Mouse (Mus musculus) lung, postnatal 0 days (tissue): ENCODE data around the gene Pole2. TPM values are rescaled to one million over a fixed set of nuclear protein-coding genes. Genes with fewer than 3 reads are reported as not detected.

ENCODE experiments used
- ATAC-seq: fragments of 200-750 bp; cut with Nextera tagmentation; 2 replicates; pipeline ENCODE4 v1.8.0; 2017; ENCODE audit warnings: moderate library complexity
- DNase-seq: peaks from one replicate; pipeline ENCODE4 v3.0.0-alpha.2; 2016; ENCODE audit warnings: low spot score
- H3K27ac ChIP-seq: fragments of 300-500 bp; sonication (generic); 2 replicates; pipeline ENCODE4 v1.5.1; 2014; ENCODE audit warnings: antibody characterized with exemption, mild to moderate bottlenecking, low read length, mixed read lengths
- H3K27me3 ChIP-seq: fragments of 300-500 bp; sonication (generic); replicated peaks from 2 replicates; pipeline ENCODE4 v1.6.1; 2014; ENCODE audit warnings: low read length, mixed read lengths; ENCODE audit not compliant: insufficient read depth
- H3K36me3 ChIP-seq: fragments of 300-500 bp; sonication (generic); 2 replicates; pipeline ENCODE4 v1.6.1; 2014; ENCODE audit warnings: low read length, mixed read lengths; ENCODE audit not compliant: insufficient read depth
- H3K4me1 ChIP-seq: fragments of 300-500 bp; sonication (generic); 2 replicates; pipeline ENCODE4 v1.6.1; 2014; ENCODE audit warnings: antibody characterized with exemption, low read depth, low read length, mixed read lengths; ENCODE audit not compliant: insufficient read depth
- H3K4me2 ChIP-seq: fragments of 300-500 bp; sonication (generic); replicated peaks from 2 replicates; pipeline ENCODE4 v1.6.1; 2014; ENCODE audit warnings: low read depth, mild to moderate bottlenecking, low read length, moderate library complexity, mixed read lengths
- H3K4me3 ChIP-seq: fragments of 300-500 bp; sonication (generic); 2 replicates; pipeline ENCODE4 v1.5.1; 2014; ENCODE audit warnings: low read depth, low read length
- H3K9ac ChIP-seq: fragments of 300-500 bp; sonication (generic); replicated peaks from 2 replicates; pipeline ENCODE4 v1.6.1; 2014; ENCODE audit warnings: low read depth, mild to moderate bottlenecking
- H3K9me3 ChIP-seq: fragments of 300-500 bp; sonication (generic); 2 replicates; pipeline ENCODE4 v1.6.1; 2016; ENCODE audit warnings: low read length, mixed read lengths
- CTCF ChIP-seq: IDR thresholded peaks from 2 replicates; pipeline ENCODE4 v1.5.1; 2016; ENCODE audit warnings: antibody characterized with exemption, mild to moderate bottlenecking
- EP300 ChIP-seq: IDR thresholded peaks from 2 replicates; pipeline ENCODE4 v1.6.1; 2016; ENCODE audit warnings: antibody characterized with exemption, mild to moderate bottlenecking, control low read depth
- WGBS: fragments of 180-500 bp; shearing (Covaris S2); extraction: QIAGEN DNeasy Blood & Tissue Kit; methylation state at CpG from one replicate; pipeline ENCODE4 v1.1.7; 2014; 5-methylcytosine and 5-hydroxymethylcytosine counted together
- polyA plus RNA-seq: library from polyadenylated mRNA; unstranded; fragments of >200 nt; fragmentation: Nextera tagmentation; extraction: Ambion mirVana; gene quantifications from 2 replicates; pipeline ENCODE4 v1.2.1, GENCODE M21; 2015

The Pole2 gene
- polyA plus RNA-seq, 1 experiment from 2014 or later, result 5.3 TPM

DNA sequence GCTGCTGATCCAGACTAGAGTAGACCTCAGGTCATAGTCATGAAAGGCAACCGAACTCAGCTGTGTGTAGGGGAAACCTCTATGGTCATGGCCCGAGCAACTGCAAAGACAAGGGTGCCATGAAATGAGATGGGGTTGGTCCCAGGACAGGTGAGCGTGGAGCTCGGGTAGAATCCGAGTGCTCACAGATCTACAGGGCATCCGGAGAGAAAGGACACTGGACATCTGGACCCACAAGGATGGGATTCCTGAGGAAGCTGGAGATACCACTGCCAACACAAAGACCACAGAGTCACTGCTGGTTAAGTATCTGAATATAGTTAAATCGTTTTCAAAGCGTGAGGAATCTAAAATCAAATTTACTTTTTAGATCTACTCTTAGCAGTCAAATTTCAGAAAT is 20.6 kb downstream of the Pole2 start:
- no peaks in the 10 kb centered on the region for H3K4me1 ChIP-seq
- TF ChIP-seq CTCF, result no peak
- TF ChIP-seq EP300, result no peak
- H3K27ac ChIP-seq, result no peak overlapping the region
- H3K4me2 ChIP-seq, result no peak overlapping the region
- no peak for DNase-seq
- WGBS, result 88% methylated on average over 8 of the region's 8 CpGs
- no peak for ATAC-seq
- H3K9ac ChIP-seq, result no peak overlapping the region
- no peaks in the 10 kb centered on the region for H3K9me3 ChIP-seq
- H3K27me3 ChIP-seq, result no peaks in the 10 kb centered on the region
- H3K4me3 ChIP-seq, result no peak overlapping the region
- no peaks in the 10 kb centered on the region for H3K36me3 ChIP-seq

DNA sequence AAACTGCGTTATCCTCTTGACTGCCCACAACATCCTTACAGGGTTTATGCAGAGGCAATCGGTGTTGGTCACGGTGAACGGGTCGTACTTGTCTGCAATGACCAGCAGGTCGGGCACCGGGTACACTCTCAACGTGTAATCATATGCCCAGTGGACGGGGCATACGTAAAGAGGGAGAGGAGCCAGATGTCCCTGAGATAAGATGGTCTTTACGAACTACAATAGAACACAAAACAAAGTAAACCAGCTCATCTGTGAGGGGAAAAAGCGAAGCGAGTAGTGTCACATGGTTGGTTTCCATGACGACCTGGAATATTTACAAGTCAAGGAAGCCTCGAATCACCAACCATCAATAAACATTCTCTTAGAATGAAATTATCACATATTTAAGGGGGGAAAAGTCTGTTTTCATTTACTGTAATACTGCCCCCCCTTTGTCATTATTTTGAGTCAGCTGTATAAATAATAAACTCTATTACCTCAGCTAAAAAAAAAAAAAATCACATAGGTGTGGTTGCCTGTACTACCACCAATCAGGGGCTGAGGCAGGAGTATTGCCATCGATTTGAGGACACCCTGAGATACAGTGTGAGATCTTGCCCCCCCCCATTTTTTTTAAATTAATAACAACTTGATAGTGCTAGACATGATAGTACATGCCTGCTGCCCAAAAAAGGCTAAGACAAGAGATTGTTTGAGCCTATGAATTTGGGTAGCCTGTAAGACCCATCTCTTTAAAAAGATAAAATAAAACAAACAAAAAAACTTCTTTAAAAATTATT is 23.8 kb downstream of the Pole2 start, which contains the start of gene Gm49384:
Gene Gm49384 (minus strand): TSS at position 216 of the 782 bp plus-strand sequence.
- no peak for ATAC-seq
- no peak within 1 kb of the TSS for H3K27ac ChIP-seq
- 80% methylated on average over 16 of the region's 16 CpGs for WGBS
- no peaks in the 10 kb centered on the region for H3K4me1 ChIP-seq
- no peak for DNase-seq
- no peaks in the 10 kb centered on the region for H3K36me3 ChIP-seq
- H3K4me2 ChIP-seq, result no peak within 1 kb of the TSS
- no peaks in the 10 kb centered on the region for H3K9me3 ChIP-seq
- TF ChIP-seq CTCF (no peak), EP300 (no peak)
- no peaks in the 10 kb centered on the region for H3K27me3 ChIP-seq
- H3K9ac ChIP-seq, result no peak within 1 kb of the TSS
- no peak within 1 kb of the TSS for H3K4me3 ChIP-seq

DNA sequence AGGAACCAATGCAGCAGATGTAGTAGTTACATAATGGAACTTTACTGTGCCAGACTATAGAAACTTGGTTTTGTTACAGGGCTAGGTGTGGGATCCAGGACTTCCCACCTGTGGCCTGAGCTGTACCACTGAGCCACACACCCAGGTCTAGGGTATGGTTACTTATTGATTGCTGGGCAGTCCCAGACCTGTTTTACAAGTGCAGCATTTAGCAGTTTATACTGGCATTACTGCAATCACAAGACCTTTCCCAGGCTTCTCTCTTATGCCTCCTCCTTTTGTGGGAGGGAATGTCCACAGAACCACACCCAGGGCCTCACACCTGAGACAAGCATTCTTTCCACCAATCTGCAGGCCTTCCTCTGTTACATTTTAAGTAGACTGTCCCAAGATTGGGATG is 29.0 kb downstream of the Pole2 start:
- H3K9ac ChIP-seq, result no peak overlapping the region
- no peak overlapping the region for H3K4me2 ChIP-seq
- TF ChIP-seq EP300, result no peak
- no peak for TF ChIP-seq CTCF
- no peaks in the 10 kb centered on the region for H3K36me3 ChIP-seq
- no peaks in the 10 kb centered on the region for H3K9me3 ChIP-seq
- H3K4me1 ChIP-seq, result no peaks in the 10 kb centered on the region
- H3K4me3 ChIP-seq, result no peak overlapping the region
- no peak for ATAC-seq
- no peak overlapping the region for H3K27ac ChIP-seq
- no peaks in the 10 kb centered on the region for H3K27me3 ChIP-seq
- no peak for DNase-seq

DNA sequence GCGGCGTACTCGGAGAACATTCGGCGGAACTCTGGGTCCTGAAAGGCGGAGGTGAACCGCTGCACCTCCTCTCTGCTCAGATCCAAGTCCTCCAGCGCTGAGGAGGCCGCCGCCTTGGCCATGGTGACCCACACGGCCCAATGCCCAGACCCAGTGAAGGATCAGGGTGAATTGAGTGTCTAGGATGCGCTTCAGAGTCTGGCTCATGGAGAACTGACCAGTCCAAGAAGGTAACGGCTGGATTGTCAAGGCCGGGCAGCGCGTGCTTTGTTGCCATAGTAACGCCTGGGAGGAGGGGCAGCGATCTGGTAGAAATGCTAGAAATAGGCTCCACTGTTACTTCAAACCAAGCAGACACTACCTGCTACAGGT is 29.8 kb downstream of the Pole2 start, which contains the start of gene Dnaaf2:
Gene Dnaaf2 (minus strand): TSS at position 266 of the 372 bp plus-strand sequence.
- H3K27ac ChIP-seq, result peak within 1 kb of the TSS; percentile 89
- TF ChIP-seq EP300, result no peak
- TF ChIP-seq CTCF, result no peak
- H3K27me3 ChIP-seq, result no peaks in the 10 kb centered on the region
- peak within 1 kb of the TSS; percentile 93 for H3K4me3 ChIP-seq
- ATAC-seq (peak; percentile 34), DNase-seq (peak; percentile 78)
- under 1% methylated on average over 18 of the region's 18 CpGs for WGBS
- peak within 1 kb of the TSS; percentile 71 for H3K9ac ChIP-seq
- H3K4me1 ChIP-seq, result no peaks in the 10 kb centered on the region
- no peaks in the 10 kb centered on the region for H3K9me3 ChIP-seq
- peak within 1 kb of the TSS; percentile 93 for H3K4me2 ChIP-seq
- H3K36me3 ChIP-seq, result no peaks in the 10 kb centered on the region

DNA sequence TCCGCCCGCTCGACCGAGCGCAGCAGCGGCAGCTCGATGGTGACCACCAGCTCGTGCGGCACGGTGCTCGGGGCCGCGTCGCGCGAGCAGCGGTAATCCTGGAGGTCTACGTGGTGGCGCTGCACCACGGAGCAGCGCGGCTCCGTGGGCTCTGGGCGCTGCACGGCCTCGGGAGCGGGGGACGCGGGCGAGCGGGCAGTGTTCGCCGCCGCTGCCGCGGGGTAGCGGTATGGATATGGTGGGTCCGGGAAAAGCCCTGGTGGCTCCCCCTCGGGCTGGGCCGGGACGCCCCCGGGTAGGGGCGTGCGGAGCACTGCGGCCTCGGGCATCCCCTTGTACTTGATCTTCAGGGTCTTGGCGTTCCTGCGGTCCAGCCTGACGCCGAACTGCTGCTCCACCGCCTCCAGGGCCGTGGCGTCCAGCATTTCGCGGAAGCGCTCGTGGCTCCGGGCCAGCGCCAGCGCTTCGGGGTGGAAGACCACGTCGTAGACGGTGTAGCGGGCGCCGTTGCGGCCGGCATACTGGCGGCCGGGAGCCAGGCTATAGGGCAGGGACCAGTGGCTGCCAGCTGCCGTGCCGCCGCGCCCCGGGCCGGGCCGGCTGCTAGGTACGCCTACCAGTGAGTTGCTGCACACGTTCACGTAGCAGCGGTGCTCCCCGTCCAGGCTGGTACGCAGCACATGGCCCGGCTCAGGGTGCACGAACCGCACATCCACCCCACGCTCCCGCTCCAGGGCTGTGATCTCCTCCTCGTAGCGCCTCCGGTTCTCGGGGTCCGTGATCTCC is 30.4 kb downstream of the Pole2 start:
- ATAC-seq (peak; percentile 77), DNase-seq (peak; percentile 59)
- WGBS, result under 1% methylated on average over 79 of the region's 94 CpGs
- Histone ChIP-seq H3K4me2 (peak overlapping the region; percentile 93), H3K27ac (peak overlapping the region; percentile 89), H3K36me3 (no peaks in the 10 kb centered on the region), H3K4me3 (peak overlapping the region; percentile 93), H3K4me1 (no peaks in the 10 kb centered on the region), H3K9ac (peak overlapping the region; percentile 71), H3K9me3 (no peaks in the 10 kb centered on the region), H3K27me3 (no peaks in the 10 kb centered on the region)
- TF ChIP-seq EP300, result no peak
- peak; percentile 23; the same call in 1 of the 2 replicates for TF ChIP-seq CTCF
